Mouse (Mus musculus) midbrain, embryonic 10.5 days (tissue): ENCODE measurements at regions not wholly inside any gene's neighbourhood (a gene's known extent, or its start where the extent isn't known, plus 50 kb on each side); places are given as distances from the start of the nearest gene placed in this dataset.
A peak's percentile ranks its signal among the peaks of the same experiment; 100 is the strongest.
"Not testable (repeated sequence)": the region's sequence is repeated elsewhere in the genome, so short reads cannot be mapped to it uniquely, and the experiment has no call there.

Experiments
- DNase-seq: peaks from one replicate; pipeline ENCODE4 v3.0.0-alpha.2; 2017; ENCODE audit warnings: low spot score
- H3K27ac ChIP-seq: fragments of 300-500 bp; sonication (generic); replicated peaks from 2 replicates; pipeline ENCODE4 v1.5.1; 2016; ENCODE audit warnings: mild to moderate bottlenecking
- H3K27me3 ChIP-seq: fragments of 300-500 bp; sonication (generic); 2 replicates; pipeline ENCODE4 v1.6.1; 2016; ENCODE audit warnings: low read depth, mild to moderate bottlenecking; ENCODE audit not compliant: poor library complexity, severe bottlenecking
- H3K36me3 ChIP-seq: fragments of 300-500 bp; sonication (generic); 2 replicates; pipeline ENCODE4 v1.6.1; 2016; ENCODE audit warnings: mild to moderate bottlenecking, moderate library complexity
- H3K4me1 ChIP-seq: fragments of 300-500 bp; sonication (generic); 2 replicates; pipeline ENCODE4 v1.6.1; 2016
- H3K4me3 ChIP-seq: fragments of 300-500 bp; sonication (generic); 2 replicates; pipeline ENCODE4 v1.5.1; 2016; ENCODE audit warnings: mild to moderate bottlenecking, moderate library complexity
- H3K9me3 ChIP-seq: fragments of 300-500 bp; sonication (generic); replicated peaks from 2 replicates; pipeline ENCODE4 v1.6.1; 2016; ENCODE audit warnings: mild to moderate bottlenecking
- WGBS: fragments of 180-500 bp; shearing (Covaris S2); methylation state at CpG from one replicate; pipeline ENCODE4 v1.1.7; 2016; 5-methylcytosine and 5-hydroxymethylcytosine counted together

DNA sequence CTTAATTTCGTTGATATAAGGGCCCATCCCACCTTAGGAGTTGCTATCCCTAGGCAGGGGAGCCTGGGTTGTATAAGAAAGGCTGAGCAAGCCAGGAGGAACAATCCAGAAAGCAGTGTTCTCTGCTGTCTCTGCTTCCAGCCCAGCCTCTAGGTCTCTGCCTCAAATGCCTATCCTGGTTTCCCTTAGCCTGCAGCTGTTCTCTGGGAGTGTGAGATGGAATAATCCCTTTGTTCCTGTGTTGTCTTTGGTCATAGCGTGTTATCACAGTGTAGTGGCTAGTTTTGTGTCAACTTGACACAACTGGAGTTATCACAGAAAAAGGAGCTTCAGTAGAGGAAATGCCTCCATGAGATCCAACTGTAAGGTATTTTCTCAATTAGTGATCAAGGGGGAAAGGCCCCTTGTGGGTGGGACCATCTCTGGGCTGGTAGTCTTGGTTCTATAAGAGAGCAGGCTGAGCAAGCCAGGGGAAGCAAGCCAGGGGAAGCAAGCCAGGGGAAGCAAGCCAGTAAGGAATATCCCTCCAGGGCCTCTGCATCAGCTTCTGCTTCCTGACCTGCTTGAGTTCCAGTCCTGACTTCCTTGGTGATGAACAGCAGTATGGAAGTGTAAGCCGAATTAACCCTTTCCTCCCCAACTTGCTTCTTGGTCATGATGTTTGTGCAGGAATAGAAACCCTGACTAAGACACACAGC, 64.0 kb downstream of the Rhob start:
- not testable (repeated sequence) for H3K4me3 ChIP-seq, DNase-seq, H3K27ac ChIP-seq, H3K36me3 ChIP-seq, H3K9me3 ChIP-seq
- WGBS, result 91% methylated on average over 3 of the region's 3 CpGs
- Histone ChIP-seq H3K4me1 (peaks cover 42% of the 10 kb centered on the region), H3K27me3 (peaks cover 13% of the 10 kb centered on the region; the same call in 1 of the 2 replicates)

DNA sequence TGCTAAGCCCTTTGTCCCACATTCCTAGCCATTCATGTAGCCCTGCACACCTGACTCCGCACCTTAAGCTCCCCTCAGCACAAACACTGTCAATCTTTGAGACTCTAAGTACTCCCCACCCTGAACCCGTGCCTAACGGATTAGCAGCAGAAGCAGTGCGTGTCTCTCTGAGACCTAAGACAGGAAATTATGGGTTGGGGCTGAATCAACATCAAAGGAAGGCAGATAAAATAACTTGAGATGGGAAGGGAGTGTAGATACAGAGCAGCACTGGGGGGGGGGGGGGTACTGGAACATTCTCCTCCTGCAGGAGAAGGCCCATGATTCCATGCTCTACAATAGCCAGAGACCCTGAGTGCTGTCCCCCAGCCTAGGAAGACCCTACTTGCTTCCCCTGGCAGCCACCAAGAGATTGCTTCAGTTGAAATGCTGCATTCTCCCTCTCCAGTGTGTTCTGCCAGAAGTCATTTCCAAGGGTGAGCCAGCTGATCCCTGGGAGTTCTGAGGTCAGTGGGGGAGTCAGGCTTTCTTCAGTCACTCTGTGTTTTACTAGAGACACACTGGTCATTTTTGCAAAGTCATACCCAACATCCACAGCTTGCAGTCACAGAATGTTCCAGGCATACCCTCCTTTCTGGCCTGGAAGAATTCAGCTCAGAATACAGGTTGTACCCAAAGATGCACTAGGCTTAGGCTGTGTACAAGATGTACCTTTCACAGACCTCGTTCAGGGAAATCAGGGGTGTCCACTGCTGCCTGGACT, 71.4 kb downstream of the Rhob start:
- H3K4me3 ChIP-seq, result no peak overlapping the region
- no peak overlapping the region for H3K27ac ChIP-seq
- no peaks in the 10 kb centered on the region for H3K36me3 ChIP-seq
- peaks cover 16% of the 10 kb centered on the region for H3K4me1 ChIP-seq
- no peaks in the 10 kb centered on the region for H3K9me3 ChIP-seq
- H3K27me3 ChIP-seq, result no peaks in the 10 kb centered on the region
- DNase-seq, result no peak
- 73% methylated on average over 5 of the region's 5 CpGs for WGBS

DNA sequence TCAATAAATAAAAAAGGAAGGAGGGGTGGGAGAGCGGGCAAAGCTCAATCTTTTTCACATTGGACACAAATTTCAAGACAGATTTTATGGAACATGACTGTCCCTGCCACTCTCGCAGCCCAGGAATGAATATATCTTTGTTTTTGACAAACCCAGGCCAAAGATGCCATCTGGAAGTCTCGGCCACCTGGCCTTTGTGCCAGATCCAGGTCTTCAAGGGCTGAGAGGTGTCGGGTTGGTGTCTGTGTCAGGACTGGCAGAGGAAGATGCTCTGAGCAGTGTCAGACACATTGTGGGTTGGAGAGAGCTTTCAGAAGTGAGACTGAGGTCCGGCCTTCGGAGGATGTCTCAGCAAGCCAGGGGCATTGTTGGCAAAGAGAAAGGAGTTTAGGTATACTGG, 75.3 kb downstream of the Rhob start:
- H3K27ac ChIP-seq, result no peak overlapping the region
- no peak for DNase-seq
- no peaks in the 10 kb centered on the region for H3K36me3 ChIP-seq
- H3K9me3 ChIP-seq, result no peaks in the 10 kb centered on the region
- peaks cover under 1% of the 10 kb centered on the region; the same call in 1 of the 2 replicates for H3K4me1 ChIP-seq
- H3K27me3 ChIP-seq, result no peaks in the 10 kb centered on the region
- 90% methylated on average over 6 of the region's 6 CpGs for WGBS
- no peak overlapping the region for H3K4me3 ChIP-seq

DNA sequence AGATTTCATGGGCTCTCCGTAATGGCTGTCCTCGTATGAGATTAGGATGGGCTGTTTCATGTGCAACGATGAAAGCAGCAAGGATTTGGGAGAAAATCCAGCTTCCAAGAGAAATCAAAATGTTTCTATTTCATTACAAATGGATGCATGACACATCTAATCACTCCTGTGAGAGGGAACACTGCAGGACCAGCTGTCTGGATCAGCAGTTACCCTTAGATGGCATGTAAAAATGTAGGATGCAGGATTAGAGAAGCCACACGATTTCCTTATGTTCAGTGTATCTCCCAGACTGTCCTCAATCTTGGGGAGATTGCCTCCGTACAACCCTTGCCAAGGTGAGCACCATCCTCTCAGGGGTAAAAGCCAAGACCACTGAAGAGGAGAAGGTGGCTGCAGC, 77.1 kb downstream of the Rhob start:
- Histone ChIP-seq H3K36me3 (no peaks in the 10 kb centered on the region), H3K4me1 (peaks cover 6% of the 10 kb centered on the region; the same call in 1 of the 2 replicates), H3K27me3 (no peaks in the 10 kb centered on the region), H3K9me3 (no peaks in the 10 kb centered on the region), H3K27ac (no peak overlapping the region), H3K4me3 (no peak overlapping the region)
- no peak for DNase-seq
- WGBS, result 78% methylated on average over 5 of the region's 5 CpGs

DNA sequence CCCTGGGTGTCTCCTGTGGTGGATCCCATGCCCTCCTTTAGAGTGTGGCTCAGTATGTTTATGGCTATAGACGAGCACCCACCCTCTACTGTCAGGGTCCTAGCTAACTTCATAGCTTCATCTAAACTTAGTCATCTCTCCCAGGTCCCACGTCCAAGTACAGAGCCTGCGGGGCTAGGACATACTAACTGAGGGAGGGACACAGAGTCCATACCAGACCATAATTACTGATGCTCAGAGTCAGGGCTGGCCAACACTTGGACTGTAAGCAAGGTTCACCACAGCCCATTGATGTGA, 78.6 kb downstream of the Rhob start:
- no peak overlapping the region for H3K27ac ChIP-seq
- H3K4me1 ChIP-seq, result peaks cover 6% of the 10 kb centered on the region; the same call in 1 of the 2 replicates
- H3K36me3 ChIP-seq, result no peaks in the 10 kb centered on the region
- WGBS, result 93% methylated on average over 3 of the region's 3 CpGs
- no peaks in the 10 kb centered on the region for H3K27me3 ChIP-seq
- H3K4me3 ChIP-seq, result no peak overlapping the region
- DNase-seq, result no peak
- no peaks in the 10 kb centered on the region for H3K9me3 ChIP-seq

DNA sequence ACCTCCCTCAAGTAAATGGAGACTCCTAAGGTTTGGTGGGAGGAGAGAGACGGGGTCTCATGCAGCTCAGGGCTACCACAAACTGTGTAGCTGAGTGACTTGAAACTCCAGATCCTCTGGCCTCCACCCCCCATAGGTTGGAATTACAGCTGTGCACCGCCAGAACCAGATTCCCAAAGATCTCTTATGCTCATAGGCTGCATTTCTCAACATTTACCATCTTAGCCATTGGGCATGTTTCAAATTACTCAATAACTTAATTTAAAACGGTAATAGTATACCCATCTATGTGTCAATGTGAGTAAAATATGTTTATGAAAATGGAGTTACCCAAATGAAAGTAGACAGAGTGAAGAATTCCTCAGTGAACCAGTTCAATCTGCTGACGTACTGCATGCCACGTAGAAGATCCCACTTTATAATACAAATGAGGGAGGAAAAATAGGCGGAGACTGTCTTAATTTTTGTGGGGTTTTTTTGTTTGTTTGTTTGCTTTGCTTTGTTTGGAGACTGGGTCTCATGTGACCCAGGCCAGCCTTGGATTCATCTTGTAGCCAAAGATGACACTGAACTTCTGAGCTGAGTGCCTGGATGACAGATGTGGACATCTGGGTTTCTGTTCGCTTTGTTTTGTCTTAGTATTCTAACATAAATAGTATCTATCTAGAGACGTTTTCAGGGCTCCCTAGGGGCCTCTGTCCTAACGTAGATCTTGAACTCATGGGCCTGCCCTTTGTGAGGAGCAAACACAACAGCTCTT, 79.1 kb downstream of the Rhob start:
- Histone ChIP-seq H3K9me3 (no peaks in the 10 kb centered on the region), H3K27me3 (no peaks in the 10 kb centered on the region), H3K36me3 (no peaks in the 10 kb centered on the region), H3K27ac (no peak overlapping the region), H3K4me3 (no peak overlapping the region), H3K4me1 (peaks cover 6% of the 10 kb centered on the region; the same call in 1 of the 2 replicates)
- DNase-seq, result no peak
- 80% methylated on average over 9 of the region's 9 CpGs for WGBS

DNA sequence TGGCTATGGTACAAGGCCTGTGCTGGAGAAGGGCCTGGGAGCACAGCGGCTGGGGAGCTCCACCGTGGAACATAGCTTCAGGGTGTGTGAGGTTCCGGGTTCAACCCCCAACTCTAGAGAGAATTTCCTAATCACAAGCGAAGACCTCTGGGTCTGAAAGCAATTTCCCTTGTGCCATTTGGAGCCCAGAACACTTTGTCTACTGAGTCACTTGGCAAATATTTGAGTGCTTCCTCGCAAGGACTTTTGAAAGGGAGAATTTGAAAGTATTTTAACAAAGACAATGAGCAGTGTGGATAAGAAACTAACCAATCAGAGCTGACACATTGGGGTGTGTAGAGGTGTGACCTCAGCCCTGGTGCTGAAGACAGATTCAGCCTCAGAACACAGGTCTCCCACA, 80.9 kb downstream of the Rhob start:
- no peak for DNase-seq
- no peak overlapping the region for H3K27ac ChIP-seq

DNA sequence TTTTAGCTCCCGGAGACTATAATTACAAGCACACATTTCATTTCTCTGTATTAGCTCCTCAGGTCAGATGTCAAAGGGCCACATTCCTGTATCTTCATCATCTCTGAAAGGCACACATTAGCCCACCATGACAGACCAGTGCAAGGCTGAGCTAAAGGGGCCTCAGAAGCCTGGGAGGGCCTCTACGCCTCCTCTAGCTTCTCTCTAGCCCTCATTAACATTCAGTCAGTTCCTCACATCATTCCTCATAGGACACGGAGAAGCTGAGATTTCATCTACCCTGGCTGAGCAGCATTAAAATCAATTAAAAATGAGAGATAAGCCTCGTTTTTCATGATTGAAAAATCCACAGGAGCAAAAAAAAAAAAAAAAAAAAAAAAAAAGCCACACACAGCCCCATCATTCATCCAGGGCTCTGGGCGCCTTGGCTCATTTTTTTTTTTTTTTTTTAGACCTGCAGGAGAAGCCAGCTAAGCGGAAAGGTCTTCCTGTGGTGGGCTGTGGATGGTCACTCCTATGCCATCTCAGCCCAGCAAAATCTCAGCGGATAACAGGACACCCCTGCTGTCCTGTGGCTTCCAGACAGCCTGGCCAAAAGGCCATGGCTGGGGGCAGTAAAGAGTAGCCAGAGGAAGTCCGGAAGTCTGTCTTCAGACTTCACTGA, 82.5 kb downstream of the Rhob start:
- H3K36me3 ChIP-seq, result no peaks in the 10 kb centered on the region
- no peak overlapping the region for H3K27ac ChIP-seq
- no peaks in the 10 kb centered on the region for H3K9me3 ChIP-seq
- no peak for DNase-seq
- no peak overlapping the region for H3K4me3 ChIP-seq
- H3K27me3 ChIP-seq, result no peaks in the 10 kb centered on the region
- 75% methylated on average over 8 of the region's 8 CpGs for WGBS
- H3K4me1 ChIP-seq, result peaks cover 6% of the 10 kb centered on the region; the same call in 1 of the 2 replicates

More for the DNA sequence above, 80.9 kb downstream of the Rhob start:
- no peaks in the 10 kb centered on the region for H3K27me3 ChIP-seq
- WGBS, result 80% methylated on average over 5 of the region's 5 CpGs
- no peak overlapping the region for H3K4me3 ChIP-seq
- H3K36me3 ChIP-seq, result no peaks in the 10 kb centered on the region
- H3K9me3 ChIP-seq, result no peaks in the 10 kb centered on the region
- H3K4me1 ChIP-seq, result peaks cover 6% of the 10 kb centered on the region; the same call in 1 of the 2 replicates

DNA sequence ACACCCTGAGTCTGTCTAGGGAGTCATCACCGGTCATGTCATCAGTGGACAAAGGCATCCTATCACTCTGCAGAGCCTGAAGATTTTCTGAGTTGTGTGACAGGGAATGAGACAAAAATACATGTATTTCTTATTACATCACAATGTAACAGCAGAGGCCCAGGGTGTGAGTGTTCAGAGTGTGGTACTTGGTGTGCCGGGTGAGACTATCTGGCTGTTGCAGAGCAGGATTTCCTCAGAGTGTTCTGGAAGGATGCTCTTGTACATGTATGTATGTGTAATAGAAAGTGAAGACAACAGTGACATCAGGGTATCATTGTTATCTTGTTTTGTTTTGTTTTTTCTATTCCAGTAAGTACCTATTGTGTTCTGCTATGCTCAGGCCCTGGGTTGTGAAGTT, 87.7 kb downstream of the Rhob start:
- WGBS, result 93% methylated on average over 2 of the region's 2 CpGs
- Histone ChIP-seq H3K9me3 (no peaks in the 10 kb centered on the region), H3K4me1 (peaks cover 16% of the 10 kb centered on the region), H3K27ac (no peak overlapping the region), H3K36me3 (no peaks in the 10 kb centered on the region), H3K4me3 (no peak overlapping the region), H3K27me3 (no peaks in the 10 kb centered on the region)
- DNase-seq, result no peak

DNA sequence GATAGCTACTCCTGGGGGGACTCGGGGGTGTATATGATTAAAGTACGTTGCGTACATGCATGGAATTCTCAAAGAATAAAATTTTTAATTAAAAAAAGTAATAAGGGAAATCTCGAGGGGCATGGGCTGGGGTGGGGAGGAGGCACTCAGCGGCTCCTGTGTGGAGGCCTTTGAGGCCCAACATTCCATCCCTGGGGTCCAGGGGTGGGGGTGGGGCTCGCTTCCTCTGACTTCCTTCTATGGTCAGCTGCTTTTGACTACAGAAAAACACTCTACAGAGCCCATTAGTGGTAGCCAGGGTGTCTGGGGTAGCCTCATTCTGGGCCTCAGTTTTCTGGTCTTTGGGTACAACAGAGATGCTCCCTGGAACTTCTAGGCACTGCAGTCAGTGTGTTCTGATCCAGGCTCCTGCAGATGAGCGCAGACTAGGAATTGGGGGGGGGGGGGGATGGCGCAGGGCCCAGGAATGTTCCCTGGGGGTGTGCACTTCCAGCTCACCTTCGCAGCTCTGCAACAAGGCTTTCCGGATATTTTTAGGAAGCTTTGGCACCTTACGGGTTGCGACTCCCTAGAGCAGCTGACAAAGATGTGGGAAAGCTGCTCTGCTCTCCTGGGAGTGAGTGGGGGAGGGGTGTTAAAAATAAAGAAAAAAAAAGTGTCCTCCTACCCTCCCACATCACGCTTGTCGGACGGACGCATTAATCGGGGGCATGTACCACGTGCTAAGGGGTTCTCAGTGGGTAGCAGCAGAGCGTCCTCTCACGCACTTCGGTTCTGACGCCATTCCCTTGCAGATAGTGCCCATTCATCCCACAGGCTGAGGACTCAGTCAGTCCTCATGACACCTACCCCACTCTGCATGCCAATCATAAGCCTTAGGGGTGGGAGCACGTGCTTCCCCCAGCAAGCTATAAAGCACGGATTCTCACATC, 89.1 kb downstream of the Rhob start:
- 66% methylated on average over 24 of the region's 24 CpGs for WGBS

DNA sequence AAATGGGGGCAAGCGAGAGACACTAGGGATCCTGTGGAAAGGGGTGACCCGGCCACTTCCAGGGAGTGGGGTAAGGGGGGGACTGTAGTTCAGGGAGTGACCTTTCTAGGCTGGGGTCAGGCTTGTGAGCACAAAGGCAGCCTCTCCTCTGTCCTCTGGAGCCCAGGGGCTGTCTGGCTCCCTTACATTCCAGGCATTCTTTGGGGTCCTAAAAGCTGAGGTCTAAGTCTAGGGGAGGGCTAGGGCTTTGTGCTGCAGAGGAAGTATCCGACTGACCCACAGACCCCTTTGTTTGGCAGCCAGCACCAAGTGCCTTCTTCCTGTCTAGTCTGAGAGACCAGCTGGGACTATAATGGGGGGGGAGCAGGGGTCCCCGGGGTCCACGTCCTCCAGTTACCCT, 88.9 kb downstream of the Hs1bp3 start:
- Histone ChIP-seq H3K36me3 (no peaks in the 10 kb centered on the region), H3K4me3 (no peak overlapping the region), H3K4me1 (peaks cover 20% of the 10 kb centered on the region), H3K9me3 (no peaks in the 10 kb centered on the region; the same call in 1 of the 2 replicates), H3K27me3 (no peaks in the 10 kb centered on the region), H3K27ac (peak overlapping the region; percentile 68)
- 19% methylated on average over 5 of the region's 5 CpGs for WGBS
- peak; percentile 50 for DNase-seq

More for the DNA sequence above, 89.1 kb downstream of the Rhob start:
- Histone ChIP-seq H3K36me3 (no peaks in the 10 kb centered on the region), H3K9me3 (no peaks in the 10 kb centered on the region), H3K27me3 (no peaks in the 10 kb centered on the region), H3K4me1 (peaks cover 16% of the 10 kb centered on the region), H3K4me3 (no peak overlapping the region), H3K27ac (0 out of 2 replicates have a peak overlapping the region, but pooled peaks have one; percentile 17)
- no peak for DNase-seq
